Mouse (Mus musculus): ENCODE results near the gene Samd4b.

DNA sequence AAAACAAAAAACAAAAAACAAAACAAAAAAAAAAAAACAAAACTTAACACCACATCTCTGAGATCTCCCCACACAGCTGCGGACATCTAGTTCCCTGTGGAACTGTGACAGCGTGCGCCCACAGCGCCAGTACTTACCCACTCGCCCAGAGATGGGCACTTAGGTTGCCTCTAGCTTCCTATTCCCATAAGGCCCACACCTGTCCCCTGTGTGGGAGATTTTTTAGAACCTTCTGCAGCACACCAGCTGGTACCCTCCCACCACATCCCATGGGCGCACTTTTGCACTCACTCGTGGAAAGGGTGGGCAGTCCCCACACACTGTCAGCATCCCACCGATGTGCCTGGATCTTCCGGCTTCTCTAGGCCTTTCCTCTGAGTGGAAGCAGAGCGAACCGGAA lies 115.1 kb downstream of the Samd4b start:
- TF ChIP-seq CTCF (IDR thresholded peaks at IDR 0.05; ENCODE audit: borderline replicate concordance, extremely low read depth, insufficient read depth, insufficient read length) (no peak), POLR2A (IDR thresholded peaks at IDR 0.05; ENCODE audit: borderline replicate concordance, extremely low read depth, insufficient read depth, insufficient read length, poor library complexity, severe bottlenecking) (no peak)

All from brain, embryonic 14.5 days (tissue).